Mouse (Mus musculus): ENCODE measurements around the gene Defb35. TPM values are rescaled to one million over a fixed set of nuclear protein-coding genes. Genes with fewer than 3 reads are reported as not detected.
"Not testable (repeated sequence)": the region's sequence is repeated elsewhere in the genome, so short reads cannot be mapped to it uniquely, and the experiment has no call there.

Gene Defb35
- polyA plus RNA-seq (2012; ENCODE audit: insufficient read depth, insufficient read length, missing spikeins): not detected in 2 replicates

DNA sequence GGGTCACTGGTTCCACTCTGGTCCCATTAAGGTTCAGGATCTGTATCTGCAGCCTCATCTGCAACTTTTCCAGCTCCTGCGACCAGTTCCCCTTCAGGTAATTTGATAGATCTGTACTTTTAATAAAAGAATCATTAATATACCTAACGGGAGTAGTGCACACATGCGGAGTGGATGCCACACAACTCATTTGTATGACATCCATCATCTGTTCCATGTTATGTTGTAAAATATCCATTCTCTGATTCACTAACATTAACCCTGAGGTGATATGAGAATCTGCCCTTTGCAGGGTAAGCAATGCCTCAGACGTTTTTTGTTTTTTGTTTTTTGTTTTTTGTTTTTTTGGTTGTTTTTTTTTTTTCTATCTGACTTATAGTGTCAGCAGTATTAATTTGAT is at the start of gene Defb35:
Gene Defb35, plus strand, starts transcription at position 301 of the 400 bp plus-strand sequence.
- H3K4me3 ChIP-seq (ENCODE audit: insufficient read depth, low read length); H3K4me1 ChIP-seq (ENCODE audit: control insufficient read depth, insufficient read depth, low read length); H3K27ac ChIP-seq (ENCODE audit: insufficient read depth, low read depth, low read length): not testable (repeated sequence)

DNA sequence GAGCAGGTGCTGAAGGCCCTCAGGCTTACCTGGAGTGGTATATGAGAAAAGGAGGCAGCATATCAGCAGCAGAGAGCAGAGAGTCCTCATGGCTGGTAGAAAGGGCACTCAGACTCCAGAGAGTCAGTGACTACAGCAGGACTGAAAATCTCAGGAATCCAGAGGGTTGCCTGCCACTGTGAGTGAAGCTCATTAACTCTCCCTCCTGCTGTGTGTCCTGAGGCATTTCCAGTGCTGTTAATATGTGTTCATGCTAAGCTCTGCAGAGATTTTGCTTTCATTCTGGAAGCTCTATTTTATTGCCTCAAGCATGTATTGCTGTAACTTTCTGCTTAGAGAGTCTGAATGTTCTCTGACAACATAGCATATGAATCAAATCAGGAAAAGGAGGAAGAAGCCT is 31.9 kb upstream of the Defb35 start, which contains the start of gene Defb11:
Gene Defb11, minus strand, starts transcription at position 123 of the 400 bp plus-strand sequence.
- H3K27ac ChIP-seq (ENCODE audit: insufficient read depth, low read depth, low read length); H3K4me3 ChIP-seq (ENCODE audit: insufficient read depth, low read length); H3K4me1 ChIP-seq (ENCODE audit: control insufficient read depth, insufficient read depth, low read length): not testable (repeated sequence)

DNA sequence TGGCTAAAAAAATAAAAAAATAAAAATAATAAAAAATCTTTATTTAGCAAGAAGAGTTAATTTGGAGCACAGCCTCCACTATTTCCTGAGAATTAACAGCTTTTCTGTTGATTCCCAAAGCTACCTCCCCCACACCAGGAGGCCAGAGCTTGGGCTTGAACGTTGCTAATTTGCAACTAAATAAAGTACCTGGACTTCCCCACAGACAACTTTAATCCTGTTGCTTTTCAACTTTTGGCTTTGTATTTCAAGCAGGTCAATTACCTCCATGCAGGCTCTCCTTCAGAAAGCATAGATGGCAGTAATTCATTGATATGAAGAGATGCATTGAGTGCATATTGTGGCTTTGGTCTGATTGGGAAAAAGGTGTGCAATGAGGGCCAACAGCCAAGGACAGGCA is 26.2 kb upstream of the Defb35 start:
- Histone ChIP-seq H3K27ac (ENCODE audit: insufficient read depth, low read depth, low read length) (no peak overlapping the region), H3K4me3 (ENCODE audit: insufficient read depth, low read length) (no peak overlapping the region), H3K4me1 (ENCODE audit: control insufficient read depth, insufficient read depth, low read length) (no peaks in the 10 kb centered on the region)
- TF ChIP-seq POLR2A (IDR thresholded peaks at IDR 0.05; ENCODE audit: borderline replicate concordance, low read depth, low read length) (no peak), CTCF (IDR thresholded peaks at IDR 0.05; ENCODE audit: low read depth, low read length) (no peak)

DNA sequence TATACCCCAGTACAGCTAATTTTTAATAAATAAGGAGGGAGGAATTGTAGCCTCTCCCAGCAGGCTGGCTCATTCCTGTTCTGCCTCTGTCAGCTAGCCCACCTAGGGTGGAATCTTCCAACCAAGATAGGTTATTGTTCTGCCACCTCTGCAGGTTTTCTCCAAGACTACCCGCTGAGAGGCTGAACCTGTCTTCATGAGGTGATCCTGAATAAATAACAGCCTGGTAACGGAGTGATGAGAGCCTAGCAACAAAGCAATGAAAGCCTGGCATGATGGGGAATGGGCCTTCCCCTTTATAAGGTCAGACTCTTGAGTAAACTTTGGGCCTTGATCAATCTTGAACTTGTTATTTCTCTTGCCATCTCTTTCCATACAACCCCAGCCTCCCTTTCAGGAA is 25.6 kb upstream of the Defb35 start:
- H3K4me3 ChIP-seq (ENCODE audit: insufficient read depth, low read length): no peak overlapping the region
- no peaks in the 10 kb centered on the region for H3K4me1 ChIP-seq (ENCODE audit: control insufficient read depth, insufficient read depth, low read length)
- TF ChIP-seq CTCF (IDR thresholded peaks at IDR 0.05; ENCODE audit: low read depth, low read length): no peak
- no peak for TF ChIP-seq POLR2A (IDR thresholded peaks at IDR 0.05; ENCODE audit: borderline replicate concordance, low read depth, low read length)
- H3K27ac ChIP-seq (ENCODE audit: insufficient read depth, low read depth, low read length): no peak overlapping the region

DNA sequence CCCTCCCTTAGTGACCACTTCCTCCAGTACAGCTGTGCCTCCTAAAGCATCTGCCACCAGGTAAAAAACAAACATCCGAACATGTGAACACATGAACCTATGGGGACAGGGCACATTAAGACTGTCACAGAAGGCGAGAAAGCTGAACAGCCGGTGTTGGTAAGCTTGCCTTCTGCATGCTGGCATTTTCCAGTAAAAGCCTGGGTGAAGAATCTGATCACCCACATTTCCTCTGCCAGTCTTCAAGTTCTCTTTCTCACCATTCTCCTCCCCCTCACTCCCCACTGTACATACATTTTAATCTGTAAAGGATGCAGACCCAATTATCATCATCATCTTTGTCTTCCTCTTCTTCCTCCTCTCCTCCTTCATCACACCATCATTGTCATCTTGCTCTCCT is 22.5 kb upstream of the Defb35 start:
- H3K27ac ChIP-seq (ENCODE audit: insufficient read depth, low read depth, low read length): no peak overlapping the region
- no peaks in the 10 kb centered on the region for H3K4me1 ChIP-seq (ENCODE audit: control insufficient read depth, insufficient read depth, low read length)
- no peak for TF ChIP-seq POLR2A (IDR thresholded peaks at IDR 0.05; ENCODE audit: borderline replicate concordance, low read depth, low read length)
- TF ChIP-seq CTCF (IDR thresholded peaks at IDR 0.05; ENCODE audit: low read depth, low read length): no peak
- no peak overlapping the region for H3K4me3 ChIP-seq (ENCODE audit: insufficient read depth, low read length)

DNA sequence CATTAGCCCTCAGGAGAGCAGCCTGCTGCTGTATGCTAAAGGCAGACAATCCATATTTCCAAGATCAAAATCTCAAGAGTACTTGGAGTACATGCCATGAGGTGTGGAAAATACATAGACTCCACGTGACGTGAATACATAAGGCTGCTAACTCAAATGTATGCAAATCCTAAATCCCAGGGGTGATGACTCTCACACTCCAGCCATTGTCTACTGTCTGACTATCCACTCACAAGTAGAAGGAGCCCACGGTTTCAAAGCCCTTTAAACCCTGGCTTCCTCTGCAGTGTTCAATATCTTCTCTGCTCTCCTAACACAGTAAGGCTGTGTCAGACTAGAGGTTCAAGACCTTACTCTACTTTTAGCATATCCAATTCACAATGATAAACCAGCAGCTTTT is 7.4 kb upstream of the Defb35 start:
- not testable (repeated sequence) for H3K27ac ChIP-seq (ENCODE audit: insufficient read depth, low read depth, low read length); H3K4me3 ChIP-seq (ENCODE audit: insufficient read depth, low read length); H3K4me1 ChIP-seq (ENCODE audit: control insufficient read depth, insufficient read depth, low read length)

DNA sequence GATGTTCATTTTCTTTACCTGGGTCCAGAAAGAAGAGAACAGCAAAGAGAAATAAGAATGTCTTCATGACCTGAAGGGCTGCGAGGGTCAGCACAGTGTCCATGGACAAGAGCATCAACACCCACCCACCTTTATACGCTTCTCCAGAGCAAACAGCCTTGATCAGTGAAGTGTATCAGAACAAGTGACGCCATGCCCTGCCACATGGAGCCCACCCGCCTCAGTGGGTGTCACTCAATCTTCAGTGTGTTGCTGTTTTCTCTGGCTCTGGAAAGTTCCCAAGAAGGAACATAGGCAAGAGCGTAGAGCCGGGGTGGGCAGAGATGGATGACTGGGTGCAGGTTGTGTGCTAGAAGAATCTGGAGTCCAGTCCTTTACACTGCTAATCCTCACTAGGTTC is 5.5 kb upstream of the Defb35 start, which contains the start of gene Defb15:
Gene Defb15, minus strand, starts transcription at position 101 of the 400 bp plus-strand sequence.
- H3K4me3 ChIP-seq (ENCODE audit: insufficient read depth, low read length): no peak within 1 kb of the TSS
- H3K4me1 ChIP-seq (ENCODE audit: control insufficient read depth, insufficient read depth, low read length): no peaks in the 10 kb centered on the region
- H3K27ac ChIP-seq (ENCODE audit: insufficient read depth, low read depth, low read length): no peak within 1 kb of the TSS
- TF ChIP-seq CTCF (IDR thresholded peaks at IDR 0.05; ENCODE audit: low read depth, low read length) (no peak), POLR2A (IDR thresholded peaks at IDR 0.05; ENCODE audit: borderline replicate concordance, low read depth, low read length) (no peak)

DNA sequence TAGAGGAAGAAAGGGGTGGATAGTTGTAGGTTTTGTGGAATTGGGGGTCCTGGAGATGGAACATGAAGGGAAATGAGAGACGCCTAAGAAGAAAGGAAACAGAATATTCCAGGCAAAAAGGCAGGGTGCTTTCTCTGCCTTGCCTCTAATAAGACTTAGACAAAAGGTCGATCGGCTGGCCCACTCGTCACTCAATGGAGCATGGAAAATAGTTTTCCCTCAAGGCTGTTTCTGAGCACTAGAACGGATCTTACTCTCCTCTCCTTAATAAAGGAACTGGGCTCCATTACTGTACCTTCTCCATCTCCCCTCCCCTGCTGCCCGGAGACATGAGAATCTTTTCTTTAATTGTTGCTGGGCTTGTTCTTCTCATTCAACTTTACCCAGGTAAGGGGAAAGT is 8.3 kb downstream of the Defb35 start, which contains the start of gene Defb13:
Gene Defb13, plus strand, starts transcription at position 301 of the 400 bp plus-strand sequence.
- no peak within 1 kb of the TSS for H3K27ac ChIP-seq (ENCODE audit: insufficient read depth, low read depth, low read length)
- H3K4me1 ChIP-seq (ENCODE audit: control insufficient read depth, insufficient read depth, low read length): no peaks in the 10 kb centered on the region
- TF ChIP-seq CTCF (IDR thresholded peaks at IDR 0.05; ENCODE audit: low read depth, low read length): no peak
- TF ChIP-seq POLR2A (IDR thresholded peaks at IDR 0.05; ENCODE audit: borderline replicate concordance, low read depth, low read length): no peak
- no peak within 1 kb of the TSS for H3K4me3 ChIP-seq (ENCODE audit: insufficient read depth, low read length)

DNA sequence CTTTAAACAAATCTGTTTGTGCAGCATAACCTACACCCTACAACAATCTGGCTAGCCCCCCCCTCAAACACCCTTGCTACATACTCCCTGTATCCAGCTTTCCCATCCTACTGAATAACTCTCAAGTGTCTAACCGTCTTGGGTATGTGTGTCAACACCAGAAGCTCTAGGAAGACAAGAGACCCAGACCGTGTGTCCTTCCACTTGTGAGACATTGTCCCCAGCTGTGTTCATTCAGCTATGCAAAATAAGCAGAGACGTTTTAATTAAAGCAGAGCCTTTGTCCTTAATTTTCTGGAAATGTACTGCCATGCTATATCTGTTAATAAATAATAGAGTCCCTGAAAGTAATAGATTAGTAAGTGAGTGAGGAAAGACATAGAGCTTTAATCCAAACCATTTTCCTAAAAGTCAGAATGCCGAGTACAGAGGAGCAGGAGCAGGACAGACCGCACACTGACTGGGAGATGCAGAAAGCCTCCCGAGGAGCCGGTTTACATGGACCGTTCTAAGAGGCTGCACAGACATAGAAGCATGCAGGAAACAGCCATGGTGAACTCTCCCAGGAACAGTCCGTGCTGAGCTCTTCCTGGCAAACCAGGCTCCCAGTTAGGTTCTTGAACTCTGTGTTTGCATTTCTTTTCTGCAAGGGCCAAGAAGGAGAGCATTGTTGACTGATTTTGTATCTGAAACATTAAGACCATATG is 9.3 kb downstream of the Defb35 start:
- TF ChIP-seq CTCF (IDR thresholded peaks at IDR 0.05; ENCODE audit: low read depth, low read length) (no peak), POLR2A (IDR thresholded peaks at IDR 0.05; ENCODE audit: borderline replicate concordance, low read depth, low read length) (no peak)
- H3K4me1 ChIP-seq (ENCODE audit: control insufficient read depth, insufficient read depth, low read length): no peaks in the 10 kb centered on the region
- H3K27ac ChIP-seq (ENCODE audit: insufficient read depth, low read depth, low read length): no peak overlapping the region
- no peak overlapping the region for H3K4me3 ChIP-seq (ENCODE audit: insufficient read depth, low read length)

DNA sequence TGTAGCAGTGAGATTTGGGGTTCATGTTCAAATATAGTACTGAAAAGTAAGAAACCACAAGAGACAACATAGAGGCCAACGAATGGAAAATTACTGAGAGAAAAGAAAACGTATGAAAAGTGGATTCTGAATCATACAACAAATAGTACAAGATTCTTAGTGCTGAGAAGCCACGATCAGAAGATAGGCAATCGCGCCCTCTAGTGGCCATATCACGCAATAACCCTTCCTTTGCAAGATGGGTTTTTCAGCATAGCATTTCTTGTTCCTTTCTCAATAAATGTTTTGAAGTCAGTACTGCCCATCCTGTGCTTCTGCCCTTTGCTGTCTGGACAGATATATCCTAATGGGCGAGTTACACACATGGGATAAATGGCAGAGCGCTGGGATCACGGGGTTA is 17.2 kb downstream of the Defb35 start:
- TF ChIP-seq POLR2A (IDR thresholded peaks at IDR 0.05; ENCODE audit: borderline replicate concordance, low read depth, low read length) (no peak), CTCF (IDR thresholded peaks at IDR 0.05; ENCODE audit: low read depth, low read length) (no peak)
- no peak overlapping the region for H3K27ac ChIP-seq (ENCODE audit: insufficient read depth, low read depth, low read length)
- H3K4me3 ChIP-seq (ENCODE audit: insufficient read depth, low read length): no peak overlapping the region
- no peaks in the 10 kb centered on the region for H3K4me1 ChIP-seq (ENCODE audit: control insufficient read depth, insufficient read depth, low read length)

DNA sequence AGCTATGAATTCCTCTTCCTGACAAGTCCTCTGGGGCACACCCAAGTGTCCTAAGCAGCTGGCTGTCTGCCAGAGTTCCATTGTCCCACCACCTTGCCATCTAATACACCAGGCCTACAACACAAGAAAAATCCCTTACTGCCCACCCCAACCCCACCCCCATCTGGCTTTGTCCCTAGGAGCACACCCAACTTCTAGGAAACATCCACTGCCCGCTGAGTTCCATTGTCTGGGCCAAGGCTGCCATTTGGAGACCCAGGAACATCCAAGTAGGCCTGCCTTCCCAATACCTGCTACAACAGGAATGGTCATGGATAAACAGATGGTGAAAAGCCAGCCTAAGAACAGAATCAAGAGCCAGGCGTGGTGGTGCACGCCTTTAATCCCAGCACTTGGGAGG is 18.2 kb downstream of the Defb35 start:
- TF ChIP-seq CTCF (IDR thresholded peaks at IDR 0.05; ENCODE audit: low read depth, low read length) (no peak), POLR2A (IDR thresholded peaks at IDR 0.05; ENCODE audit: borderline replicate concordance, low read depth, low read length) (no peak)
- no peak overlapping the region for H3K4me3 ChIP-seq (ENCODE audit: insufficient read depth, low read length)
- no peak overlapping the region for H3K27ac ChIP-seq (ENCODE audit: insufficient read depth, low read depth, low read length)
- H3K4me1 ChIP-seq (ENCODE audit: control insufficient read depth, insufficient read depth, low read length): no peaks in the 10 kb centered on the region

All from bone marrow macrophage, adult 2 months (primary cell).